Mouse (Mus musculus) C2C12 (cell line): ENCODE measurements around the gene Cd70.

Experiments
- CEBPB ChIP-seq: IDR thresholded peaks from one replicate; pipeline ENCODE4 v1.6.1; 2011; ENCODE audit warnings: low read depth, mild to moderate bottlenecking, control low read depth, moderate library complexity
- MAX ChIP-seq: IDR thresholded peaks from one replicate; pipeline ENCODE4 v1.6.1; 2011; ENCODE audit warnings: mild to moderate bottlenecking, control low read depth

GRCm38 (mm10) chr17:57099629-57100325 lies 49.8 kb downstream of the Cd70 start:
- no peak for TF ChIP-seq CEBPB
- no peak for TF ChIP-seq MAX
